Mouse (Mus musculus) C2C12 (cell line): Measurements from ENCODE around the gene Trp53tg5. TPM values are rescaled to one million over a fixed set of nuclear protein-coding genes. Genes with fewer than 3 reads are reported as not detected.

Experiments
- H3K27me3 ChIP-seq: one replicate; pipeline ENCODE4 v1.6.1; 2011; ENCODE audit not compliant: control insufficient read depth, insufficient read depth, insufficient read length
- H3K36me3 ChIP-seq: one replicate; pipeline ENCODE4 v1.6.1; 2011; ENCODE audit not compliant: control insufficient read depth, insufficient read depth
- H3K4me3 ChIP-seq: one replicate; pipeline ENCODE4 v1.5.1; 2011; ENCODE audit warnings: mild to moderate bottlenecking, control low read depth; ENCODE audit not compliant: poor library complexity, insufficient read depth, severe bottlenecking
- H3K79me2 ChIP-seq: one replicate; pipeline ENCODE4 v1.6.1; 2011; ENCODE audit not compliant: control insufficient read depth, insufficient read depth
- H3K79me3 ChIP-seq: one replicate; pipeline ENCODE4 v1.6.1; 2011; ENCODE audit warnings: low read depth, control low read depth
- H3ac ChIP-seq: one replicate; pipeline ENCODE3; 2011; ENCODE audit warnings: low read depth; ENCODE audit not compliant: control insufficient read depth, insufficient read length
- CEBPB ChIP-seq: IDR thresholded peaks from one replicate; pipeline ENCODE4 v1.6.1; 2011; ENCODE audit warnings: low read depth, mild to moderate bottlenecking, control low read depth, moderate library complexity
- CTCF ChIP-seq: IDR thresholded peaks from one replicate; pipeline ENCODE4 v1.5.1; 2011; ENCODE audit not compliant: control insufficient read depth, insufficient read depth, insufficient read length
- FOSL1 ChIP-seq: IDR thresholded peaks from one replicate; pipeline ENCODE4 v1.8.0; 2011; ENCODE audit warnings: mild to moderate bottlenecking, low read length; ENCODE audit not compliant: poor library complexity, insufficient read depth, severe bottlenecking
- MAX ChIP-seq: IDR thresholded peaks from one replicate; pipeline ENCODE4 v1.6.1; 2011; ENCODE audit warnings: mild to moderate bottlenecking, control low read depth
- MYOD1 ChIP-seq: IDR thresholded peaks from one replicate; pipeline ENCODE4 v1.6.1; 2011; ENCODE audit warnings: low read depth; ENCODE audit not compliant: control insufficient read depth, insufficient read length
- MYOG ChIP-seq: IDR thresholded peaks from one replicate; pipeline ENCODE4 v1.6.1; 2011; ENCODE audit not compliant: control insufficient read depth, insufficient read length; ENCODE audit errors: extremely low read depth
- USF1 ChIP-seq: IDR thresholded peaks from one replicate; pipeline ENCODE4 v1.6.1; 2011; ENCODE audit warnings: low read depth, mild to moderate bottlenecking, control low read depth, moderate library complexity
- polyA plus RNA-seq: library from polyadenylated mRNA; unstranded; fragments of >200 nt; fragmentation: generic; extraction: Trizol; gene quantifications from one replicate; pipeline ENCODE4 v1.2.1, GENCODE M21; 2012; ENCODE audit warnings: missing spikeins

Gene Trp53tg5
- polyA plus RNA-seq, 1 experiment: not detected

- H3K4me3 ChIP-seq: no peak overlapping the region
- H3K36me3 ChIP-seq: peaks cover 40% of the 10 kb centered on the region
These were observed 40.1 kb downstream of the Trp53tg5 start for GRCm38 (mm10) chr2:164433278-164433895.

GRCm38 (mm10) chr2:164432541-164433191 lies 40.9 kb downstream of the Trp53tg5 start:
- TF ChIP-seq FOSL1 (peak; percentile 5), MAX (peak; percentile 77), MYOG (no peak)
- peaks cover 94% of the 10 kb centered on the region for H3K79me2 ChIP-seq
- H3K79me3 ChIP-seq: peaks cover 63% of the 10 kb centered on the region
- H3K4me3 ChIP-seq: no peak overlapping the region
- peak overlapping the region; percentile 40 for H3ac ChIP-seq
- H3K27me3 ChIP-seq: no peaks in the 10 kb centered on the region
- H3K36me3 ChIP-seq: peaks cover 47% of the 10 kb centered on the region

More at GRCm38 (mm10) chr2:164433278-164433895, 40.1 kb downstream of the Trp53tg5 start:
- Histone ChIP-seq H3K79me3 (peaks cover 70% of the 10 kb centered on the region), H3ac (peak overlapping the region; percentile 12), H3K27me3 (no peaks in the 10 kb centered on the region), H3K79me2 (peaks cover 94% of the 10 kb centered on the region)
- TF ChIP-seq FOSL1 (no peak), USF1 (peak; percentile 29)

GRCm38 (mm10) chr2:164431676-164432465 lies 41.7 kb downstream of the Trp53tg5 start:
- Histone ChIP-seq H3K36me3 (peaks cover 55% of the 10 kb centered on the region), H3ac (peak overlapping the region; percentile 40), H3K4me3 (no peak overlapping the region), H3K27me3 (no peaks in the 10 kb centered on the region), H3K79me2 (peaks cover 86% of the 10 kb centered on the region), H3K79me3 (peaks cover 55% of the 10 kb centered on the region)
- TF ChIP-seq CEBPB: no peak
- peak; percentile 32 for TF ChIP-seq FOSL1
- peak; percentile 4 for TF ChIP-seq MYOD1

- Histone ChIP-seq H3K79me2 (peaks cover 80% of the 10 kb centered on the region), H3K36me3 (peaks cover 65% of the 10 kb centered on the region), H3K27me3 (no peaks in the 10 kb centered on the region), H3ac (no peak overlapping the region), H3K4me3 (no peak overlapping the region), H3K79me3 (peaks cover 43% of the 10 kb centered on the region)
- TF ChIP-seq MAX: no peak
- no peak for TF ChIP-seq USF1
- TF ChIP-seq CEBPB: no peak
- no peak for TF ChIP-seq FOSL1
- TF ChIP-seq CTCF: no peak
- no peak for TF ChIP-seq MYOD1
- no peak for TF ChIP-seq MYOG
These were observed 42.8 kb downstream of the Trp53tg5 start for GRCm38 (mm10) chr2:164430697-164431096.

- Histone ChIP-seq H3K79me2 (peaks cover 74% of the 10 kb centered on the region), H3K79me3 (peaks cover 37% of the 10 kb centered on the region), H3ac (no peak overlapping the region), H3K36me3 (peaks cover 67% of the 10 kb centered on the region), H3K27me3 (no peaks in the 10 kb centered on the region), H3K4me3 (no peak overlapping the region)
- TF ChIP-seq CTCF (no peak), CEBPB (no peak), USF1 (no peak), FOSL1 (no peak), MAX (no peak), MYOG (no peak), MYOD1 (no peak)
These were observed 43.5 kb downstream of the Trp53tg5 start for GRCm38 (mm10) chr2:164429881-164430615.

GRCm38 (mm10) chr2:164428451-164428850 lies 45.1 kb downstream of the Trp53tg5 start:
- H3K79me3 ChIP-seq: peaks cover 21% of the 10 kb centered on the region
- H3K4me3 ChIP-seq: no peak overlapping the region
- H3ac ChIP-seq: no peak overlapping the region
- H3K27me3 ChIP-seq: no peaks in the 10 kb centered on the region
- peaks cover 58% of the 10 kb centered on the region for H3K79me2 ChIP-seq
- peaks cover 77% of the 10 kb centered on the region for H3K36me3 ChIP-seq
- TF ChIP-seq MAX (no peak), USF1 (no peak), MYOD1 (no peak), CEBPB (no peak), CTCF (no peak), MYOG (no peak), FOSL1 (no peak)
